Mouse (Mus musculus): ENCODE results near the gene Unc5cl.
A peak's percentile ranks its signal among the peaks of the same experiment; 100 is the strongest.

Unc5cl gene

GRCm38 (mm10) chr17:48431054-48431453 lies 23.6 kb upstream of the Unc5cl start:
- no peak for DNase-seq (ENCODE audit: extremely low spot score, low read depth, low spot score)

- no peak for DNase-seq (ENCODE audit: extremely low spot score, low read depth, low spot score)
These were observed 22.3 kb upstream of the Unc5cl start, which contains the start of gene Apobec2 for GRCm38 (mm10) chr17:48432158-48432980. TSS of gene Apobec2 (minus strand) at chr17:48432930.

- DNase-seq (ENCODE audit: extremely low spot score, low read depth, low spot score) = no peak
These were observed 21.6 kb upstream of the Unc5cl start for GRCm38 (mm10) chr17:48433006-48433655.

GRCm38 (mm10) chr17:48433689-48434330 lies 20.9 kb upstream of the Unc5cl start:
- no peak for DNase-seq (ENCODE audit: extremely low spot score, low read depth, low spot score)

GRCm38 (mm10) chr17:48434479-48434878 lies 20.2 kb upstream of the Unc5cl start:
- no peak for DNase-seq (ENCODE audit: extremely low spot score, low read depth, low spot score)

GRCm38 (mm10) chr17:48436487-48436886 lies 18.2 kb upstream of the Unc5cl start:
- no peak for DNase-seq (ENCODE audit: extremely low spot score, low read depth, low spot score)

- peak; percentile 53 for DNase-seq (ENCODE audit: extremely low spot score, low read depth, low spot score)
These were observed 17.2 kb upstream of the Unc5cl start for GRCm38 (mm10) chr17:48437421-48437911.

- no peak for DNase-seq (ENCODE audit: extremely low spot score, low read depth, low spot score)
These were observed 11.8 kb upstream of the Unc5cl start for GRCm38 (mm10) chr17:48442745-48443457.

GRCm38 (mm10) chr17:48443542-48444145 lies 11.1 kb upstream of the Unc5cl start:
- no peak for DNase-seq (ENCODE audit: extremely low spot score, low read depth, low spot score)

GRCm38 (mm10) chr17:48447675-48448074 lies 7.0 kb upstream of the Unc5cl start:
- DNase-seq (ENCODE audit: extremely low spot score, low read depth, low spot score) = no peak

- DNase-seq (ENCODE audit: extremely low spot score, low read depth, low spot score) = no peak
These were observed 3.9 kb upstream of the Unc5cl start for GRCm38 (mm10) chr17:48450666-48451352.

GRCm38 (mm10) chr17:48451353-48451675 lies 3.4 kb upstream of the Unc5cl start, which contains the start of gene Tspo2:
TSS of gene Tspo2 (minus strand) at chr17:48451522.
- no peak for DNase-seq (ENCODE audit: extremely low spot score, low read depth, low spot score)

- no peak for DNase-seq (ENCODE audit: extremely low spot score, low read depth, low spot score)
These were observed 2.8 kb upstream of the Unc5cl start for GRCm38 (mm10) chr17:48451753-48452444.

GRCm38 (mm10) chr17:48453489-48453888 lies 1.2 kb upstream of the Unc5cl start:
- no peak for DNase-seq (ENCODE audit: extremely low spot score, low read depth, low spot score)

- no peak for DNase-seq (ENCODE audit: extremely low spot score, low read depth, low spot score)
These were observed 511 bp upstream of the Unc5cl start for GRCm38 (mm10) chr17:48454190-48454589.

- no peak for DNase-seq (ENCODE audit: extremely low spot score, low read depth, low spot score)
These were observed 1.3 kb downstream of the Unc5cl start for GRCm38 (mm10) chr17:48455955-48456354.

GRCm38 (mm10) chr17:48457971-48458653 lies 3.4 kb downstream of the Unc5cl start:
- no peak for DNase-seq (ENCODE audit: extremely low spot score, low read depth, low spot score)

GRCm38 (mm10) chr17:48462096-48462495 lies 7.4 kb downstream of the Unc5cl start:
- DNase-seq (ENCODE audit: extremely low spot score, low read depth, low spot score) = no peak

GRCm38 (mm10) chr17:48463391-48463790 lies 8.7 kb downstream of the Unc5cl start:
- DNase-seq (ENCODE audit: extremely low spot score, low read depth, low spot score) = no peak
